Comparison of ENCODE assay signal across 28 mouse cellular contexts in genomic region chr10:24953876-24954275, GRCm38 (mm10). TPM values are rescaled to one million over a fixed set of nuclear protein-coding genes. Genes with fewer than 3 reads are reported as not detected.
A peak's percentile ranks its signal among the peaks of the same experiment; 100 is the strongest.
DNase-seq lines count a peak whose midpoint lies in the region; ATAC-seq and TF ChIP-seq lines count a peak whose summit lies in the region.
"Had no signal": no experiment of that assay in that cellular context is flagged by ENCODE, and none has a peak within 500 bp of the region (broad histone marks: within the 10 kb centered on the region; RNA-seq: fewer than 3 reads in every experiment).

No protein-coding gene starts in this region.

- H3K27me3 ChIP-seq in stomach, postnatal 0 days (ENCODE audit: control insufficient read depth, insufficient read depth, low read length): no peaks in the 10 kb centered on the region
- H3K27me3 ChIP-seq: forebrain, embryonic 13.5 days; heart, embryonic 12.5 days had no signal

- no peak overlapping the region for H3K4me3 ChIP-seq in stomach, postnatal 0 days (ENCODE audit: low read depth, low read length)
- H3K4me3 ChIP-seq: forebrain, embryonic 10.5 days; forebrain, embryonic 13.5 days; heart, embryonic 12.5 days; heart, embryonic 15.5 days had no signal

- no peak overlapping the region for H3K27ac ChIP-seq in stomach, postnatal 0 days (replicated peaks)
- H3K27ac ChIP-seq: forebrain, embryonic 10.5 days; forebrain, embryonic 13.5 days; heart, embryonic 15.5 days; hindbrain, embryonic 14.5 days; hindbrain, postnatal 0 days had no signal

- H3K9me3 ChIP-seq in stomach, postnatal 0 days (ENCODE audit: control insufficient read depth, low read length): no peaks in the 10 kb centered on the region
- H3K9me3 ChIP-seq: forebrain, embryonic 10.5 days; forebrain, embryonic 13.5 days; heart, embryonic 12.5 days; heart, embryonic 15.5 days had no signal

- no peak overlapping the region for H3K9ac ChIP-seq in stomach, postnatal 0 days (ENCODE audit: low read length)
- H3K9ac ChIP-seq: forebrain, embryonic 13.5 days; heart, embryonic 12.5 days; heart, embryonic 15.5 days; hindbrain, embryonic 14.5 days had no signal

- no peak for TF ChIP-seq EP300 in stomach, postnatal 0 days (optimal IDR thresholded peaks at IDR 0.05)

- peak; percentile 6 for DNase-seq in thymus, postnatal 0 days (ENCODE audit: low spot score)
- no peak for DNase-seq in thymus, postnatal 14 days
- DNase-seq in CD4-positive helper T cell, adult 2 months (ENCODE audit: low read depth, low spot score): peak; percentile 63
- DNase-seq in stomach, postnatal 0 days (ENCODE audit: low spot score): peak; percentile 22
- no peak for DNase-seq in spleen, postnatal 4 days (ENCODE audit: low spot score in 2 of 2)
- DNase-seq in gastrocnemius, postnatal 4 days (ENCODE audit: low spot score in 2 of 2): no peak
- DNase-seq: adrenal gland, adult 8-10 months; adrenal gland, postnatal 25 days; B cell, adult 2 months; cerebellum, adult 11-12 months; cerebellum, adult 8-10 months; cerebellum, postnatal 10 days; cerebellum, postnatal 36 days; gastrocnemius, postnatal 14 days; heart, adult 18-20 months; heart, postnatal 14 days; heart, postnatal 4 days had no signal

- ATAC-seq in common myeloid progenitor, adult 5-6 weeks (replicated peaks; ENCODE audit: low read depth, poor library complexity, severe bottlenecking): peak; percentile 47; the same call in 1 of the 2 replicates
- ATAC-seq in stomach, postnatal 0 days (ENCODE audit: low FRiP score, low TSS enrichment): no peak
- ATAC-seq: CD4-positive, CD25-positive, alpha-beta regulatory T cell, adult 4 months; forebrain, embryonic 13.5 days; forebrain, embryonic 16.5 days; hindbrain, postnatal 0 days had no signal

- no peaks in the 10 kb centered on the region for H3K4me1 ChIP-seq in stomach, postnatal 0 days (replicated peaks; ENCODE audit: control insufficient read depth, insufficient read depth)

- no peak overlapping the region for H3K4me2 ChIP-seq in stomach, postnatal 0 days (replicated peaks; ENCODE audit: low read depth)
- H3K4me2 ChIP-seq: forebrain, embryonic 13.5 days; heart, embryonic 12.5 days; heart, embryonic 15.5 days; hindbrain, embryonic 14.5 days had no signal

- WGBS in stomach, postnatal 0 days: 70% methylated on average over 6 of the region's 6 CpGs

- no peak for TF ChIP-seq CTCF in stomach, postnatal 0 days (IDR thresholded peaks at IDR 0.05; ENCODE audit: low read depth)

- H3K36me3 ChIP-seq in stomach, postnatal 0 days (ENCODE audit: control insufficient read depth, insufficient read depth, low read length): no peaks in the 10 kb centered on the region
- H3K36me3 ChIP-seq: forebrain, embryonic 10.5 days; heart, embryonic 12.5 days; heart, embryonic 15.5 days had no signal

RNA-seq across cellular contexts. Expression of gene Arg1, which starts 26.6 kb away (rescaled TPM):
- polyA plus RNA-seq in thymus, postnatal 0 days (2015; fragmentation: Nextera tagmentation; extraction: Ambion mirVana): 3.4 and 9.2 TPM in 2 replicates
- not detected in 2 replicates for total RNA-seq in common myeloid progenitor, adult 5-6 weeks (2017)
- polyA plus RNA-seq in stomach, postnatal 0 days (2015; fragmentation: Nextera tagmentation; extraction: Ambion mirVana): 93.0 and 138 TPM in 2 replicates
- total RNA-seq in gastrocnemius, postnatal 4 days (2021): 1 to 10 TPM in 1 of 2 experiments, under 1 TPM in 1; 0.25 to 1.1 TPM
- total RNA-seq: adrenal gland, postnatal 25 days; gastrocnemius, adult 18-20 months; heart, adult 18-20 months; MEL had no signal

Comparison
In these comparisons a context has a peak if more than half of its experiments do, and no peak if none do; other contexts are left out.
1. DNase-seq: peak in thymus, postnatal 0 days (single experiment), CD4-positive helper T cell, adult 2 months (single experiment) and stomach, postnatal 0 days (single experiment); none in thymus, postnatal 14 days (single experiment), spleen, postnatal 4 days (0 of 2) and gastrocnemius, postnatal 4 days (0 of 2).